Comparison of ENCODE assay signal across 12 mouse cellular contexts in the genomic region with DNA sequence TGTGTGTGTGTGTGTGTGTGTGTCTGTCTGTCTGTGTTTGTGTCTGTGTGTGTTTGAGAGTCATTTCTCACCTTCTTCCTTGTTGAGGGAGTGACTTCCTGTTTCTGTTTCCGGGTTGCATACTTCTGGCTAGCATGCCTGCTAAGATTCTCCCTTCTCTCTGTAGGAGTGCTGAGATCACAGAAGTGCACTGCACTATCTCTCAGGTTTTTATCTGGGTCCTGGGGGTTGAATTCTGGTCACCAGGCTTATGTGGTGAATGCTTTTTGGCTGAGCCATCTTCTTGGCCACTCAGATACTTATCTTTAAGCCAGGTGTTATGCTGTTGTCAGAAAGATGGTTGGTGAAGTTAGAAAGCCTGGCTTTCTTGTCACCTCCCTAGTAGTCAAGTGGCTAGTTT.
A peak's percentile ranks its signal among the peaks of the same experiment; 100 is the strongest.
DNase-seq lines count a peak whose midpoint lies in the region.
"Had no signal": no experiment of that assay in that cellular context is flagged by ENCODE, and none has a peak within 500 bp of the region (broad histone marks: within the 10 kb centered on the region; RNA-seq: fewer than 3 reads in every experiment).

No protein-coding gene starts in this region.

- DNase-seq in lung, postnatal 25 days (ENCODE audit: low spot score), result peak; percentile 7
- no peak for DNase-seq in lung, postnatal 14 days
- peak; percentile 7 to 25 for DNase-seq in CD8-positive naive resting alpha-beta T cell, adult 2 months (ENCODE audit: low read depth in 2 of 2, low spot score in 2 of 2)
- peak; percentile 51 for DNase-seq in induced T-regulatory cell, adult 2 months (ENCODE audit: low read depth)
- peak; percentile 21 for DNase-seq in thymus, postnatal 14 days
- no peak for DNase-seq in retina, embryonic 14.5 days (ENCODE audit: low spot score)
- no peak for DNase-seq in kidney, postnatal 25 days
- DNase-seq in cerebellum, adult 8-10 months, result no peak
- DNase-seq: cerebellum, adult 18-20 months; heart, adult 2 months; heart, postnatal 10 days; kidney, postnatal 14 days had no signal

Comparison
In these comparisons a context has a peak if more than half of its experiments do, and no peak if none do; other contexts are left out.
1. DNase-seq: peak in lung, postnatal 25 days (single experiment), CD8-positive naive resting alpha-beta T cell, adult 2 months (2 of 2), induced T-regulatory cell, adult 2 months (single experiment) and thymus, postnatal 14 days (single experiment); none in lung, postnatal 14 days (single experiment), retina, embryonic 14.5 days (single experiment), kidney, postnatal 25 days (0 of 2) and cerebellum, adult 8-10 months (single experiment).